Mouse (Mus musculus): ENCODE measurements at regions not wholly inside any gene's neighbourhood (a gene's known extent, or its start where the extent isn't known, plus 50 kb on each side); places are given as distances from the start of the nearest gene placed in this dataset.

DNA sequence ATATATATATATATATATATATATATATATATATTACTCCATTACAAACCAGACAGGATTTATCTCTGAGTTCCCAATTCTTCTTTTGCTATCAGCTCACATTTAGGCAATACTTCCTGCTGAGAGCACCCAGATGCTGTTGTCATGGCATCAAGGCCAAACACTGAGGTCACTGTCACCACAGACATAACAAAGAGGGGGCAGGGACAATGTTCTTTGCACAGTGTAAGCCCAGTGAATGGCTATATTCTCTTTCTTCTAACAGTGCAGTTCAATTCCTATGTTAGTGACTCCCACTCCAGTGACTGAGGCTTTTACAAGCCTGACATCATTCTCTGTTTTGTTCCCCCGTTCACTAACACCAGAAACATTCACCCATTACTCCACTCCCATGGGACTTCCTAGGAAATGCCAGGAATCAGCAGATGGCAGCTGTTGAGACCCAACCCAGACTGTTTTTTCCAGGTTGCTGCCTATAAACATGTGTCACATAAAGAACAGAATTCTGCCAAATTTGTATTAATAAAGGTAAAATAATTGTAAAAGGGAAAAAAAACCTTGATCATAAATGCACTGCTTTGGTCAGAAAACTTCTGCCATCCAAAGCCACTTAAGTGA, 289.5 kb downstream of the Slc22a22 start:
- ATAC-seq (ENCODE audit: low read depth): no peak
- no peaks in the 10 kb centered on the region for H3K9me3 ChIP-seq
- no peak overlapping the region for H3K27ac ChIP-seq (replicated peaks)
- WGBS: 16% methylated on average over 1 of the region's 1 CpGs
- no peak overlapping the region for H3K4me2 ChIP-seq
- H3K4me3 ChIP-seq: no peak overlapping the region
- no peaks in the 10 kb centered on the region for H3K36me3 ChIP-seq
- H3K4me1 ChIP-seq (replicated peaks): no peaks in the 10 kb centered on the region
- no peaks in the 10 kb centered on the region for H3K27me3 ChIP-seq
- H3K9ac ChIP-seq: no peak overlapping the region

DNA sequence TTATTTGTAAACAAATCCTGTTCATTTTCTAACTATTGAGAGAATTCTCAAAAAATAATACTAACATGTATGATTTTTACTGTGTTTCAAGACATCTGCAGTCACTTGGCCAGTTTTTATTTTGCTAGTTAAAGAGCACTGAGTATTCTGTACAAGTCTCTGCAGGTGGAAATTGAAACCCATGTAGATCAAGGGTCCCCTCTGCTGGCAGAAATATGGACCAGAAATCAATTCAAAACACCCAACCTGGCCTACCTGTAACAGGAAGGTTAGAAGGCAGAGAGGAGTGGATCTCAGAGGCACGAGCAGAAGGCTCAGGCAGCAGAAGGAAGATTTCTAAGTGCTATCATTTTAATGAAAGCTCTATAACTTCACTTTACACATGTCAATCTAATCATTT, 298.3 kb downstream of the Slc22a22 start:
- Histone ChIP-seq H3K36me3 (no peaks in the 10 kb centered on the region), H3K4me1 (replicated peaks) (no peaks in the 10 kb centered on the region), H3K4me2 (no peak overlapping the region), H3K27me3 (no peaks in the 10 kb centered on the region), H3K9ac (no peak overlapping the region), H3K4me3 (no peak overlapping the region), H3K27ac (replicated peaks) (no peak overlapping the region), H3K9me3 (no peaks in the 10 kb centered on the region)
- 63% methylated on average over 1 of the region's 1 CpGs for WGBS
- ATAC-seq (ENCODE audit: low read depth): no peak

DNA sequence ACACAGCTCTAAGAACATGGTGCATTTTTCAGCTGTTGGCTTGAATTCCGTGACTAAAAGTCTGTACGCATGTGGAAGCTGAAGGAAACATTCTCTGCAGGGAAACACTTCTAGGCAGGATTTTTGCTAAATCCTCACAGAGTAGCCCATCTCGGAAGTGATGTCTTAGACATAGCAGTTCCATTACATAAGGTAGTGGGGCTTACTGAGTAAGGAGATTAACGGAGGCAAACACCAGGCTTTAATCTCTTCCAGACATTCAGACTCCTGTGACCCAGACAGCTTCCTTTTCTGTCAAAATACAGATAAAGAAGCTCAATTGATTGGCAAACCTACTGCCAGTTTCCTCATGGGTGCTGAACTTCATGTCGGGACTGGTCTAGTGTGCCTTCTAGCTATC, 304.7 kb downstream of the Slc22a22 start:
- WGBS: 81% methylated on average over 5 of the region's 5 CpGs
- Histone ChIP-seq H3K4me2 (no peak overlapping the region), H3K36me3 (no peaks in the 10 kb centered on the region), H3K4me1 (replicated peaks) (no peaks in the 10 kb centered on the region), H3K9ac (no peak overlapping the region), H3K4me3 (no peak overlapping the region), H3K27me3 (no peaks in the 10 kb centered on the region), H3K9me3 (no peaks in the 10 kb centered on the region), H3K27ac (replicated peaks) (no peak overlapping the region)
- ATAC-seq (ENCODE audit: low read depth): no peak

DNA sequence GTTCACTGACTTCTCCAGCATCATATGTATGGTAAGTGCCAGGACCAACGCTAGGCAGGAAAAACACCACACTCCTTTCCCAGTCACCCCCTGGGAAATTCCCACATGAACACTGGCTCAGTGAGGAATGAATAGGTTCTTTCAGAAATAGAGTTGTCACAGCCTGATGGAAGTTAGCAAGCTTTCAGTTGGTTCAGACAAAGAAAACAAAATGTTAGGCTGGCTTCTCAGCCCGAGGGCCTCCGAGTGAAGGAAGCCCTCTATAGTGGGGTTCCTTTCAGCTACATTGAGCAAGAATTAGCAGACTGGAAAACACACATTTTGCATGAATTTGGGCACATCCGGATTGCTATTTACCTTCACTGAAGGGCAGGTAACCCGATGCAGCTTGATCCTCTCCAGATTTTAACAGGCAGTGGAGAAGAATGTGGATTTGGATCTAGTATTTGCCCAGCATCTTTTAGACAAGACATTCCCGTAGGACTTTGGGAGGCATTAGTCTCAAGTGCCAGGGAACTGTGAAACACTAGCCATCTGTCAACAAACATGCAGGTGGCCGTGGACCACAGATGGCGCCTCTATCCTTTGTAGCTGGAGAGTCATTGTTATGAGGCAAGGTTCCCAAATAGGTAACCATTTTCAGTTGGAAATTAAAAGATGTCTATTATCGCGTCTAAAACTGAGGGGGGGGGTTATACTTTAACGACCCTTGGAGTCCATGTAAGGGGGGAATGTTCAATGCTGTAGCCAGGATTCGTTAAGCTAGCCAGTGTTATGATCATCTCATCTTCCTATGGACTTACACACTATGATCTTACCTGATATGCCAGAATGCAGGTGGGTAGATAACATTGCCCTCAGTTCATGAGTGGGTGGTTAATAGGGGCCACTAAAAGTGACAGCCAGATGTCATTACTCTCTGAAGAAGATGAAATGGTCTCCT, 314.8 kb downstream of the Slc22a22 start:
- H3K27me3 ChIP-seq: no peaks in the 10 kb centered on the region
- 34% methylated on average over 12 of the region's 12 CpGs for WGBS
- no peak overlapping the region for H3K4me2 ChIP-seq
- no peak overlapping the region for H3K9ac ChIP-seq
- ATAC-seq (ENCODE audit: low read depth): peak; percentile 71
- H3K4me3 ChIP-seq: no peak overlapping the region
- no peaks in the 10 kb centered on the region for H3K9me3 ChIP-seq
- peaks cover 9% of the 10 kb centered on the region for H3K4me1 ChIP-seq (replicated peaks)
- H3K36me3 ChIP-seq: no peaks in the 10 kb centered on the region
- H3K27ac ChIP-seq (replicated peaks): peak overlapping the region; percentile 59; the same call in 1 of the 2 replicates

DNA sequence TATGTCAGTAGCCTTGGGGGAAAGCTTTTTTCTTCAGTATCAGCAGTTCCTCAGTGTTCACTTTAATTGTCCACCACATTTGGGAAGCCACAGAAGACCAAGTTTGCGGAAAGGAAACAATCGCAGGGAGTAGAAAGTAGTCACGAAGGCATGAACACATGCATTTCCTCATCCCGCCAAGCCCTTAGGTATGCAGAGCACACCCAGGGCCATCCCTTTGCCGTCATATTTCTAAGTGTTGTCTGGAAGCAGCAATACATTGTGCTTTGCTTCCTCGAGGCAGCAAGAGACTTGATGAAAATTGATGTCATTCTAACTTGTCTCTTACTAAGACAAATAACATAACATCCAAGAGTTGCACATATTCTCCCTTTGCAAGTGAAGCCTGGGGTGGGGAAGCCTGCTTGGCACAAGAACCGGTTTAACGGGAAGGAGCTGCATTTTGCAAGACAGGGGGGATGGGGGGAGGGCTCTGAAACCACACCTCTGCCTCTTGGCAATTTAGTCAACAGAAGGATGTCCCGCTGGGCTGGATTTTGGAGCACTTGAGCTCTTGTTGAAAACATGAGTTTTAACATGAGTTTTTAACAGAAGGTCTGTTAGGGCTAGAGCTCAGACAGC, 337.2 kb downstream of the Slc22a22 start:
- Histone ChIP-seq H3K9me3 (no peaks in the 10 kb centered on the region), H3K4me1 (replicated peaks) (no peaks in the 10 kb centered on the region), H3K4me2 (no peak overlapping the region), H3K27me3 (no peaks in the 10 kb centered on the region), H3K9ac (no peak overlapping the region), H3K4me3 (no peak overlapping the region), H3K27ac (replicated peaks) (no peak overlapping the region), H3K36me3 (no peaks in the 10 kb centered on the region)
- ATAC-seq (ENCODE audit: low read depth): no peak
- WGBS: 49% methylated on average over 9 of the region's 9 CpGs

DNA sequence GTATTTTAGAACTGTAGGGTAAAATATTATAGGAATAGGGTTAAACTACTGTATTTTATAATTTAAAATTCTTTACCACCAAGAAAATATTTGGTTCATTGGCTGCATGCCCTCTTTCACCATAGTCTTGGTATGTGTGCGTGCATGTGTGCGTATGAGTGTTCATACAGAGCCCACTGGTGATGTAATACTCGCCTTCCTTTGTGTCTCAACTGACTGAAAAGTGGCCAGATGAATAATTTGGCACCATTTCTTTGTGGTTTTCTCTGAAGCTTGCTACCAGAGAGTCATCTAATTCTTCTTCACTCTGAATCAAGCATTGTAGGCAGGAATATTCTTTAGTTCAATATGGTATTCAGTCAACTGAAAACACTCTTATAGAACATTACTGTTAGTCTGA, 372.7 kb downstream of the Slc22a22 start:
- Histone ChIP-seq H3K4me1 (replicated peaks) (no peaks in the 10 kb centered on the region), H3K4me3 (no peak overlapping the region), H3K9ac (no peak overlapping the region), H3K36me3 (no peaks in the 10 kb centered on the region), H3K4me2 (no peak overlapping the region), H3K27me3 (no peaks in the 10 kb centered on the region), H3K9me3 (no peaks in the 10 kb centered on the region), H3K27ac (replicated peaks) (no peak overlapping the region)
- no peak for ATAC-seq (ENCODE audit: low read depth)
- WGBS: 85% methylated on average over 3 of the region's 3 CpGs

DNA sequence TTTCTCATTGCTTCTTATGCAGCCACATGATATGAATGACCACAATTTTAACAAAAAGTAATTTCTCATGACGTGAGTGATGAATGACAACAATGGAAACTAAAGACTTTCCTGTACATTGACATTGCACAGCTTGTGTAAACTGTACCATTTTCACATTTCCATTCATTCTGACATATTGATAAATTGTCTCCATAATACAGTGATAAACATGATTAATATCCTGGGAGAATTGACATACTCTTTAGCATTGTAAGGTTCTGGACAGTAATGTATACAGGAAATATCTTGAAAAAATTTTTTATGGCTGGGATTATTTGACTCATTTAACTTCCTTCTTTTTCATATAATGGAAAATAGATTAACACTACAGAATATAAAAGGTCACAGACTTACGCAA, 380.1 kb downstream of the Slc22a22 start:
- no peak overlapping the region for H3K4me2 ChIP-seq
- no peak for ATAC-seq (ENCODE audit: low read depth)
- no peaks in the 10 kb centered on the region for H3K4me1 ChIP-seq (replicated peaks)
- no peaks in the 10 kb centered on the region for H3K27me3 ChIP-seq
- H3K4me3 ChIP-seq: no peak overlapping the region
- no peaks in the 10 kb centered on the region for H3K36me3 ChIP-seq
- no peak overlapping the region for H3K9ac ChIP-seq
- H3K9me3 ChIP-seq: no peaks in the 10 kb centered on the region
- H3K27ac ChIP-seq (replicated peaks): no peak overlapping the region
- 83% methylated on average over 2 of the region's 2 CpGs for WGBS

DNA sequence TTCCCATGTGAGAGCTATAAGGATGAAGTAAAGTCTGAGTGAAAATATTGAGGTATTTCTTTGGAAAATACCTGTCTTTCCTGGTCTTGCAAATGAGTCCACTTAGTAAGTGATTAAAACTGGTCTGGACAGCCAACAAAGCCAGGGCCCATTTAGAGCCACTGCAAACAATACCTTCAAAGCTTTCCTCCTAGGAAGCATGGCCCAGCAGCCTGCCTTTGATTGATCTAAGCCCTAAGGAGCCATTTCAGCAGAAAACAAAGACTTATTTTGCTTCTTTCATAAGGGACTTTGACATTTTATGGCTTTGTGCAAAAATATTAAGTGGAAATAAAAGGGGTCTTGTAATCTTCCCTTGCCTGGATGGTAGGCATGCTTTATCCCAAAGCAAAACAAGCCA, 397.6 kb downstream of the Slc22a22 start:
- no peaks in the 10 kb centered on the region for H3K36me3 ChIP-seq
- H3K4me2 ChIP-seq: no peak overlapping the region
- no peaks in the 10 kb centered on the region for H3K27me3 ChIP-seq
- ATAC-seq (ENCODE audit: low read depth): no peak
- no peak overlapping the region for H3K9ac ChIP-seq
- H3K4me1 ChIP-seq (replicated peaks): no peaks in the 10 kb centered on the region
- no peak overlapping the region for H3K4me3 ChIP-seq
- no peaks in the 10 kb centered on the region for H3K9me3 ChIP-seq
- no peak overlapping the region for H3K27ac ChIP-seq (replicated peaks)

DNA sequence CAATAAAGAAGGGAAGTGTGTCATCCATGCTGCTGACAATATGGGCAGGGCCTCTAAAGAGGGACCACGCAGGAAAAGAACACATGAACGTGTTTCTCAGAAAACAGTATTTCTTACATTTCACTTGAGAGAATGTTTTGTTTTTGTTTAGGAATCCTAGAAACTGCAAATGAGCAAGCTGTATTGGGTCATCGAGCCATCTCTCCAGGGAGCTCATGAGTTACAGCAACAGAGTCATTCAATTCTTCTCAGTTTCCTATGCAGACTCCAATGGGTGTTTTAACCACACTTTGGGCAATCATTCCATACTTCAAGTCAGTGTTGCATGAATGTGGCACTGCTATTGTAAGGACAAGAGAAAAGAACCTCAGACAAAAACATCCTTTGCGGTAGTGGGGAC, 403.6 kb downstream of the Slc22a22 start:
- Histone ChIP-seq H3K4me2 (no peak overlapping the region), H3K27ac (replicated peaks) (no peak overlapping the region), H3K27me3 (no peaks in the 10 kb centered on the region), H3K9me3 (no peaks in the 10 kb centered on the region), H3K9ac (no peak overlapping the region), H3K36me3 (no peaks in the 10 kb centered on the region), H3K4me3 (no peak overlapping the region), H3K4me1 (replicated peaks) (no peaks in the 10 kb centered on the region)
- WGBS: 77% methylated on average over 4 of the region's 4 CpGs
- ATAC-seq (ENCODE audit: low read depth): no peak

DNA sequence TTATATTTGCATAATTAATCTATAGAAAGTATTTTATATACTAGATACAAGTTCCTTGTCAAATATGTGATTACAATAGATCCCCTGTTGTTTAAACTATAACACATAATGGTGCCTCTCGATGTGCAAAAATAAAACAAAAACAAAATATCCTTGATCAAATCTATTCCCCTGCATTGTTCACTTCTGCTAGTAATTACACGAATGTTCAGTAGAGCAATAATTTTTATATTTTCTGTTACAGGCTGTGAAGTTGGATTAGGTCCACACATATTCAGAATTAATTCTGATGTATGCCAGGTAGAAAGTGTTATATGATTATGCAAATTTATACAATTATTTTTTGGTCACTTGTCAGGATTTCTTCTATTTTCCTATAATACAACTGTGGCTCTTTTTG, 415.9 kb downstream of the Slc22a22 start:
- no peak for ATAC-seq (ENCODE audit: low read depth)
- Histone ChIP-seq H3K27me3 (no peaks in the 10 kb centered on the region), H3K4me1 (replicated peaks) (no peaks in the 10 kb centered on the region), H3K9me3 (no peaks in the 10 kb centered on the region), H3K4me3 (no peak overlapping the region), H3K27ac (replicated peaks) (no peak overlapping the region), H3K4me2 (no peak overlapping the region), H3K36me3 (no peaks in the 10 kb centered on the region), H3K9ac (no peak overlapping the region)
- 86% methylated on average over 2 of the region's 2 CpGs for WGBS

DNA sequence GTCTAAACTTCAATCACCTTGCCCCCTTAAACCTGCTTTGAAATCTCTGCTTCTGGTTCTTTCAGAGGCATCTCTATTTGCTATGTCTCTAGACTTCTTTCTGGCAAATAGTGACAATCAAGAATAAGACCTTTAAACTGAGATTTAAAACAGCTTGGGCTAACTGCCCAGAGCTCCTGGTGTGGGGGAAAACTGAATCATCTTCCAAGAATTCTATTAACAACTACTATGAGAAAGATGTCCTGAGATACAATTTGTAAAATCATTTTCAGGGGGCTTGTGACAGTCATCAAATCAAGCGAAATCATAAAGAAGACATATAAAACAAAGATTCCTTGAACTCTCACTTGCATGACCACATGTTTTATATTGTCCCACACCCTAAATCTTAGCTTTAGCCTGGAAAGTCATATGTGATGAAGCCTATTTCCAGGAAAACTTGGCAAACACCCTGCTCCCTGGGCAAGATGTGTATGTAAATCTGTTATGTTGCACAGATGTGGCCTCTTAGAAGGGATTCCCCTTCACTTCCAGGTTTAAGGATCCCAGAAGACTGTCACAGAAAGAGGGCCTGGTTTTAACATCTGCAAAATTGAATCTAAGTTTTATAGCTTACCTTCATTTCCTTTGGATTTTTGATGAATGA, 417.8 kb downstream of the Slc22a22 start:
- ATAC-seq (ENCODE audit: low read depth): no peak
- Histone ChIP-seq H3K4me2 (no peak overlapping the region), H3K36me3 (no peaks in the 10 kb centered on the region), H3K9me3 (no peaks in the 10 kb centered on the region), H3K4me3 (no peak overlapping the region), H3K27me3 (no peaks in the 10 kb centered on the region), H3K27ac (replicated peaks) (no peak overlapping the region), H3K9ac (no peak overlapping the region), H3K4me1 (replicated peaks) (no peaks in the 10 kb centered on the region)
- WGBS: 83% methylated on average over 1 of the region's 1 CpGs

DNA sequence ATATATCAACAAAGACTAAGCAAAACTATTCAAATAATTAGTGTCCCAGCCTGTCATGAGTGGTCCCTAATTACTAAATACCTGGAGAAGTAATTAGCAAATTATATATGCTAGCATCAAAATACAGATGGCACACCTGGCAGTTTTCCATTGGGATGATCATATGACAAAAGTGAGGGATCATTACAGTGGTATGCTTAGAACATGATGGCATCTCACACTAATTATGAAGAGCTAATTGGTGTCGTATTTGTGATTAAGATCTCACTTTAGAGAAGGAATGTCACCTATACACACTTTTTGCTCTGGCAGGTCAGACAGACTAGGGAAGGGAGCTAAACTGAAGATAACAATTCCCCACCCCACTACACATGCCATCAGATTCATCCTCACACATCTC, 425.1 kb downstream of the Slc22a22 start:
- no peak overlapping the region for H3K4me3 ChIP-seq
- 97% methylated on average over 1 of the region's 1 CpGs for WGBS
- no peaks in the 10 kb centered on the region for H3K9me3 ChIP-seq
- H3K9ac ChIP-seq: no peak overlapping the region
- H3K27me3 ChIP-seq: no peaks in the 10 kb centered on the region
- H3K4me1 ChIP-seq (replicated peaks): no peaks in the 10 kb centered on the region
- ATAC-seq (ENCODE audit: low read depth): no peak
- H3K4me2 ChIP-seq: no peak overlapping the region
- no peak overlapping the region for H3K27ac ChIP-seq (replicated peaks)
- H3K36me3 ChIP-seq: no peaks in the 10 kb centered on the region

Data from neural tube, embryonic 13.5 days (tissue).